Mouse (Mus musculus): ENCODE data around the gene D130052B06Rik. TPM values are rescaled to one million over a fixed set of nuclear protein-coding genes. Genes with fewer than 3 reads are reported as not detected.

D130052B06Rik gene
- total RNA-seq (2021), result under 1 TPM in 1 of 2 experiments, not detected in 1; 0.11 TPM
- long read RNA-seq, experiment 1, result 0 reads
- long read RNA-seq, experiment 2, result 0 reads

- DNase-seq (ENCODE audit: low spot score in 2 of 2), result no peak
Measured at GRCm38 (mm10) chr11:33598986-33599385, at the start of gene D130052B06Rik. Gene D130052B06Rik, plus strand, starts transcription at chr11:33599302.

- no peak for DNase-seq (ENCODE audit: low spot score in 2 of 2)
Measured at GRCm38 (mm10) chr11:33550861-33551560, 48.1 kb upstream of the D130052B06Rik start.

- DNase-seq (ENCODE audit: low spot score in 2 of 2), result no peak
Measured at GRCm38 (mm10) chr11:33554123-33554522, 45.0 kb upstream of the D130052B06Rik start.

GRCm38 (mm10) chr11:33563921-33564320, 35.2 kb upstream of the D130052B06Rik start:
- DNase-seq (ENCODE audit: low spot score in 2 of 2), result no peak

GRCm38 (mm10) chr11:33570413-33570812, 28.7 kb upstream of the D130052B06Rik start:
- no peak for DNase-seq (ENCODE audit: low spot score in 2 of 2)

GRCm38 (mm10) chr11:33574944-33575343, 24.2 kb upstream of the D130052B06Rik start:
- DNase-seq (ENCODE audit: low spot score in 2 of 2), result no peak

- DNase-seq (ENCODE audit: low spot score in 2 of 2), result no peak
Measured at GRCm38 (mm10) chr11:33578859-33579258, 20.2 kb upstream of the D130052B06Rik start, which contains the start of gene Gabrp. Gene Gabrp, minus strand, starts transcription at chr11:33578959.

GRCm38 (mm10) chr11:33579621-33580020, 19.5 kb upstream of the D130052B06Rik start:
- no peak for DNase-seq (ENCODE audit: low spot score in 2 of 2)

- no peak for DNase-seq (ENCODE audit: low spot score in 2 of 2)
Measured at GRCm38 (mm10) chr11:33586614-33587013, 12.5 kb upstream of the D130052B06Rik start.

GRCm38 (mm10) chr11:33590771-33591170, 8.3 kb upstream of the D130052B06Rik start:
- no peak for DNase-seq (ENCODE audit: low spot score in 2 of 2)

- no peak for DNase-seq (ENCODE audit: low spot score in 2 of 2)
Measured at GRCm38 (mm10) chr11:33592826-33593225, 6.3 kb upstream of the D130052B06Rik start.

GRCm38 (mm10) chr11:33596655-33597054, 2.4 kb upstream of the D130052B06Rik start:
- no peak for DNase-seq (ENCODE audit: low spot score in 2 of 2)

- DNase-seq (ENCODE audit: low spot score in 2 of 2), result no peak
Measured at GRCm38 (mm10) chr11:33603174-33603573, 4.1 kb downstream of the D130052B06Rik start.

GRCm38 (mm10) chr11:33607784-33608183, 8.7 kb downstream of the D130052B06Rik start:
- no peak for DNase-seq (ENCODE audit: low spot score in 2 of 2)

GRCm38 (mm10) chr11:33614218-33614617, 15.1 kb downstream of the D130052B06Rik start:
- DNase-seq (ENCODE audit: low spot score in 2 of 2), result peak; percentile 8 to 23

GRCm38 (mm10) chr11:33627136-33627742, 28.1 kb downstream of the D130052B06Rik start:
- no peak for DNase-seq (ENCODE audit: low spot score in 2 of 2)

GRCm38 (mm10) chr11:33637107-33637506, 38.0 kb downstream of the D130052B06Rik start:
- no peak for DNase-seq (ENCODE audit: low spot score in 2 of 2)

GRCm38 (mm10) chr11:33649358-33649757, 50.3 kb downstream of the D130052B06Rik start:
- no peak for DNase-seq (ENCODE audit: low spot score in 2 of 2)

- DNase-seq (ENCODE audit: low spot score in 2 of 2), result no peak
Measured at GRCm38 (mm10) chr11:33654485-33654884, 55.4 kb downstream of the D130052B06Rik start.

- no peak for DNase-seq (ENCODE audit: low spot score in 2 of 2)
Measured at GRCm38 (mm10) chr11:33655221-33655620, 56.1 kb downstream of the D130052B06Rik start.

- DNase-seq (ENCODE audit: low spot score in 2 of 2), result no peak
Measured at GRCm38 (mm10) chr11:33655861-33656593, 56.9 kb downstream of the D130052B06Rik start.
